Mouse (Mus musculus) CD4-positive naive resting alpha-beta T cell, adult 76 days (primary cell): Measurements from ENCODE around the gene Bcas1. TPM values are rescaled to one million over a fixed set of nuclear protein-coding genes. Genes with fewer than 3 reads are reported as not detected.

ENCODE experiments used
- total RNA-seq: library from RNA; stranded (reverse); gene quantifications from one replicate; pipeline ENCODE4 v1.2.4, GENCODE M21; 2023

Bcas1 gene
- total RNA-seq, result 0.67 TPM

GRCm38 (mm10) chr2:170427704-170428103 is at the start of gene Bcas1:
TSS of gene Bcas1 (minus strand) at chr2:170427845.

Other genes with a start within 250 kb of the Bcas1 start
- 22.0 TPM for gene Pfdn4, start 68.6 kb upstream of the Bcas1 start, total RNA-seq
- not detected for gene Cyp24a1, start 69.3 kb upstream of the Bcas1 start, total RNA-seq
- not detected for gene 4930470P17Rik, start 174.2 kb upstream of the Bcas1 start, total RNA-seq